Mouse (Mus musculus): ENCODE results near the gene Fgfr2. TPM values are rescaled to one million over a fixed set of nuclear protein-coding genes. Genes with fewer than 3 reads are reported as not detected.
A peak's percentile ranks its signal among the peaks of the same experiment; 100 is the strongest.

Fgfr2 gene
- total RNA-seq (2015) (not detected in 2 replicates), total RNA-seq (2017) (not detected in 2 replicates)

GRCm38 (mm10) chr7:133123244-133123998, at the start of gene Fgfr2:
Fgfr2 (minus strand) TSS chr7:133123350.
- peak; percentile 32 for ATAC-seq (replicated peaks; ENCODE audit: poor library complexity)

- no peak for ATAC-seq (replicated peaks; ENCODE audit: poor library complexity)
These were observed 48.4 kb upstream of the Fgfr2 start for GRCm38 (mm10) chr7:133171403-133172032.

GRCm38 (mm10) chr7:133168928-133169327, 45.8 kb upstream of the Fgfr2 start:
- no peak for ATAC-seq (replicated peaks; ENCODE audit: poor library complexity)

- ATAC-seq (replicated peaks; ENCODE audit: poor library complexity): no peak
These were observed 44.8 kb upstream of the Fgfr2 start for GRCm38 (mm10) chr7:133167903-133168302.

GRCm38 (mm10) chr7:133164770-133165169, 41.6 kb upstream of the Fgfr2 start:
- ATAC-seq (replicated peaks; ENCODE audit: poor library complexity): no peak

- ATAC-seq (replicated peaks; ENCODE audit: poor library complexity): no peak
These were observed 39.9 kb upstream of the Fgfr2 start for GRCm38 (mm10) chr7:133163011-133163410.

GRCm38 (mm10) chr7:133162131-133162530, 39.0 kb upstream of the Fgfr2 start:
- no peak for ATAC-seq (replicated peaks; ENCODE audit: poor library complexity)

GRCm38 (mm10) chr7:133161362-133162080, 38.4 kb upstream of the Fgfr2 start:
- no peak for ATAC-seq (replicated peaks; ENCODE audit: poor library complexity)

- ATAC-seq (replicated peaks; ENCODE audit: poor library complexity): no peak
These were observed 36.4 kb upstream of the Fgfr2 start for GRCm38 (mm10) chr7:133159519-133159918.

GRCm38 (mm10) chr7:133155621-133156020, 32.5 kb upstream of the Fgfr2 start:
- ATAC-seq (replicated peaks; ENCODE audit: poor library complexity): no peak

GRCm38 (mm10) chr7:133154846-133155245, 31.7 kb upstream of the Fgfr2 start:
- no peak for ATAC-seq (replicated peaks; ENCODE audit: poor library complexity)

GRCm38 (mm10) chr7:133139689-133140336, 16.7 kb upstream of the Fgfr2 start:
- ATAC-seq (replicated peaks; ENCODE audit: poor library complexity): no peak

GRCm38 (mm10) chr7:133133552-133133951, 10.4 kb upstream of the Fgfr2 start:
- peak; percentile 88 for ATAC-seq (replicated peaks; ENCODE audit: poor library complexity)

- ATAC-seq (replicated peaks; ENCODE audit: poor library complexity): no peak
These were observed 9.6 kb upstream of the Fgfr2 start for GRCm38 (mm10) chr7:133132702-133133101.

GRCm38 (mm10) chr7:133124701-133125485, 1.7 kb upstream of the Fgfr2 start:
- peak; percentile 3; the same call in 1 of the 2 replicates for ATAC-seq (replicated peaks; ENCODE audit: poor library complexity)

GRCm38 (mm10) chr7:133123999-133124700, 1.0 kb upstream of the Fgfr2 start, which contains the start of gene Ctbp2:
Ctbp2 (minus strand) TSS chr7:133124354.
- ATAC-seq (replicated peaks; ENCODE audit: poor library complexity): peak; percentile 76

GRCm38 (mm10) chr7:133122379-133123243, 539 bp downstream of the Fgfr2 start:
- no peak for ATAC-seq (replicated peaks; ENCODE audit: poor library complexity)

- ATAC-seq (replicated peaks; ENCODE audit: poor library complexity): no peak; the same call in 1 of the 2 replicates
These were observed 1.3 kb downstream of the Fgfr2 start for GRCm38 (mm10) chr7:133121661-133122378.
